Comparison of ENCODE assay signal across 17 mouse cellular contexts in the genomic region with DNA sequence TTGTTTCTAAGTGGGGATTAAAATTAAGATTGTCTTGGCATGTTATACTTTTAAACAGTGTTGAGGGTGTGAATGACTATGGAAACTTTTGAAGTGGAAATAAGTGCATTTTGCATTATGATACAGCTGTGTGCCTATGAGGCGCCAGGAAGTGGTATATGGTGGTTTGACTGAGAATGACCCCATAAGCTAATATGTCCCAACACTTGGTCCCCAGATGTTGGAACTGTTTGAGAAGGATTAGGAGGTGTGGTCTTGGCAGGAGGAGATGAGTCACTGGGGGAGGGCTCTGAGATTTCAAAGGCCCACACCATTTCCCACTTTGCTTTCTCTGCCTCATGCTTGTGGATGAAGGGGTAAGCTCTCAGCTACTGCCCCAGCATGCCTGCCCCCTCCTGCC.
"Had no signal": no experiment of that assay in that cellular context is flagged by ENCODE, and none has a peak within 500 bp of the region (broad histone marks: within the 10 kb centered on the region; RNA-seq: fewer than 3 reads in every experiment).

No protein-coding gene starts in this region.

- ATAC-seq: intestine, postnatal 0 days; midbrain, embryonic 15.5 days had no signal

- H3K4me3 ChIP-seq: left cerebral cortex, adult 2 months; liver, embryonic 13.5 days; midbrain, embryonic 12.5 days; midbrain, embryonic 15.5 days; neural tube, embryonic 12.5 days; neural tube, embryonic 15.5 days; stomach, embryonic 15.5 days had no signal

- H3K4me2 ChIP-seq: liver, embryonic 13.5 days; midbrain, embryonic 12.5 days; midbrain, embryonic 15.5 days; neural tube, embryonic 12.5 days; neural tube, embryonic 15.5 days; stomach, embryonic 15.5 days had no signal

- H3K36me3 ChIP-seq: liver, embryonic 13.5 days; midbrain, embryonic 12.5 days; midbrain, embryonic 15.5 days; neural tube, embryonic 12.5 days; neural tube, embryonic 15.5 days; stomach, embryonic 15.5 days had no signal

- DNase-seq: kidney, adult 2 months; kidney, postnatal 25 days; layer of hippocampus, postnatal 36 days; liver, embryonic 13.5 days; lung, postnatal 4 days; right cerebral cortex, adult 18-20 months; right cerebral cortex, postnatal 14 days; spleen, adult 18-20 months; thymus, postnatal 25 days had no signal

- H3K9ac ChIP-seq: liver, embryonic 13.5 days; midbrain, embryonic 12.5 days; midbrain, embryonic 15.5 days; neural tube, embryonic 12.5 days; neural tube, embryonic 15.5 days; stomach, embryonic 15.5 days had no signal

- H3K4me1 ChIP-seq: midbrain, embryonic 12.5 days; midbrain, embryonic 15.5 days; neural tube, embryonic 12.5 days; neural tube, embryonic 15.5 days; stomach, embryonic 15.5 days had no signal

- H3K9me3 ChIP-seq: liver, embryonic 13.5 days; midbrain, embryonic 12.5 days; midbrain, embryonic 15.5 days; neural tube, embryonic 12.5 days; neural tube, embryonic 15.5 days; stomach, embryonic 15.5 days had no signal

- H3K27me3 ChIP-seq: liver, embryonic 13.5 days; midbrain, embryonic 12.5 days; midbrain, embryonic 15.5 days; neural tube, embryonic 12.5 days; neural tube, embryonic 15.5 days; stomach, embryonic 15.5 days had no signal

- H3K27ac ChIP-seq: kidney, postnatal 0 days; left cerebral cortex, adult 2 months; liver, embryonic 13.5 days; midbrain, embryonic 12.5 days; midbrain, embryonic 15.5 days; neural tube, embryonic 12.5 days; neural tube, embryonic 15.5 days; stomach, embryonic 15.5 days had no signal
